Mouse (Mus musculus): ENCODE data around the gene Yy1. TPM values are rescaled to one million over a fixed set of nuclear protein-coding genes. Genes with fewer than 3 reads are reported as not detected.
A peak's percentile ranks its signal among the peaks of the same experiment; 100 is the strongest.

Yy1 gene
- total RNA-seq, 2 experiments from 2014 or later, result 54.0 to 69.7 TPM

- ATAC-seq (replicated peaks; ENCODE audit: poor library complexity, severe bottlenecking), result no peak; the same call in 1 of the 2 replicates
Measured at GRCm38 (mm10) chr12:108852822-108853221, 60.0 kb downstream of the Yy1 start.

GRCm38 (mm10) chr12:108855081-108855480 lies 62.3 kb downstream of the Yy1 start:
- ATAC-seq (replicated peaks; ENCODE audit: poor library complexity, severe bottlenecking), result no peak

- ATAC-seq (replicated peaks; ENCODE audit: poor library complexity, severe bottlenecking), result no peak
Measured at GRCm38 (mm10) chr12:108856186-108856585, 63.4 kb downstream of the Yy1 start.

- ATAC-seq (replicated peaks; ENCODE audit: poor library complexity, severe bottlenecking), result no peak
Measured at GRCm38 (mm10) chr12:108857109-108857508, 64.3 kb downstream of the Yy1 start.

- no peak for ATAC-seq (replicated peaks; ENCODE audit: poor library complexity, severe bottlenecking)
Measured at GRCm38 (mm10) chr12:108857589-108858184, 64.9 kb downstream of the Yy1 start.

- no peak for ATAC-seq (replicated peaks; ENCODE audit: poor library complexity, severe bottlenecking)
Measured at GRCm38 (mm10) chr12:108858486-108858885, 65.7 kb downstream of the Yy1 start.

GRCm38 (mm10) chr12:108865007-108865494 lies 72.3 kb downstream of the Yy1 start:
- ATAC-seq (replicated peaks; ENCODE audit: poor library complexity, severe bottlenecking), result no peak

GRCm38 (mm10) chr12:108869575-108869974 lies 76.8 kb downstream of the Yy1 start:
- peak; percentile 67 for ATAC-seq (replicated peaks; ENCODE audit: poor library complexity, severe bottlenecking)

Other genes with a start within 250 kb of the Yy1 start
- 42.1 and 57.0 TPM in 2 replicates for gene Evl, start 238.3 kb upstream of the Yy1 start, total RNA-seq (2014; fragmentation: Nextera tagmentation)
- 35.8 and 39.1 TPM in 2 replicates for gene Evl, start 238.3 kb upstream of the Yy1 start, total RNA-seq (2017)
- gene Degs2, start 90.7 kb upstream of the Yy1 start, total RNA-seq (2014; fragmentation: Nextera tagmentation), result not detected in 2 replicates
- gene Degs2, start 90.7 kb upstream of the Yy1 start, total RNA-seq (2017), result 1.3 and 2.3 TPM in 2 replicates
- 0.34 and 2.9 TPM in 2 replicates for gene Slc25a29, start 42.9 kb downstream of the Yy1 start, total RNA-seq (2014; fragmentation: Nextera tagmentation)
- gene Slc25a29, start 42.9 kb downstream of the Yy1 start, total RNA-seq (2017), result 0.39 and 2.9 TPM in 2 replicates
- 8.6 and 10.8 TPM in 2 replicates for gene Slc25a47, start 43.1 kb downstream of the Yy1 start, total RNA-seq (2014; fragmentation: Nextera tagmentation)
- gene Slc25a47, start 43.1 kb downstream of the Yy1 start, total RNA-seq (2017), result 2.4 and 5.2 TPM in 2 replicates
- 7.9 and 16.6 TPM in 2 replicates for gene Wdr25, start 100.7 kb downstream of the Yy1 start, total RNA-seq (2014; fragmentation: Nextera tagmentation)
- 3.4 and 8.1 TPM in 2 replicates for gene Wdr25, start 100.7 kb downstream of the Yy1 start, total RNA-seq (2017)
- gene Wars, start 101.2 kb downstream of the Yy1 start, total RNA-seq (2014; fragmentation: Nextera tagmentation), result 27.5 and 42.9 TPM in 2 replicates
- gene Wars, start 101.2 kb downstream of the Yy1 start, total RNA-seq (2017), result 65.5 and 69.5 TPM in 2 replicates